Mouse (Mus musculus) spleen, adult 2 months (tissue): ENCODE data around the gene Melk.

Experiments
- CTCF ChIP-seq: fragments of 200-500 bp; IDR thresholded peaks from 2 replicates; pipeline ENCODE4 v1.5.1; 2011; ENCODE audit warnings: mild to moderate bottlenecking, inconsistent platforms; ENCODE audit not compliant: insufficient read depth, insufficient read length, insufficient replicate concordance; ENCODE audit errors: extremely low read depth
- POLR2A ChIP-seq: fragments of 200-500 bp; IDR thresholded peaks from 2 replicates; pipeline ENCODE4 v1.6.1; 2011; ENCODE audit warnings: low read depth, low read length, inconsistent platforms

- TF ChIP-seq POLR2A: no peak
- TF ChIP-seq CTCF: no peak
These were observed 8.1 kb upstream of the Melk start for GRCm38 (mm10) chr4:44292534-44292933.
